ENCODE assay signal across 7 mouse cellular contexts in genomic region chr11:69323667-69324111, GRCm38 (mm10). TPM values are rescaled to one million over a fixed set of nuclear protein-coding genes. Genes with fewer than 3 reads are reported as not detected.
DNase-seq lines count a peak whose midpoint lies in the region; ATAC-seq lines count a peak whose summit lies in the region.

Gene Cntrob, minus strand, starts transcription at chr11:69323775.
Gene Trappc1, plus strand, starts transcription at chr11:69323980.

- H3K27ac ChIP-seq in embryonic facial prominence, embryonic 12.5 days = peak within 1 kb of the TSS; percentile 83
- H3K27ac ChIP-seq in limb, embryonic 11.5 days (replicated peaks; ENCODE audit: low read depth, low read length) = peak within 1 kb of the TSS; percentile 84
- H3K27ac ChIP-seq in midbrain, embryonic 14.5 days (replicated peaks; ENCODE audit: low read depth, low read length) = peak within 1 kb of the TSS; percentile 85

- no peaks in the 10 kb centered on the region for H3K9me3 ChIP-seq in embryonic facial prominence, embryonic 12.5 days
- no peaks in the 10 kb centered on the region for H3K9me3 ChIP-seq in limb, embryonic 11.5 days (ENCODE audit: control insufficient read depth, low read length)
- H3K9me3 ChIP-seq in midbrain, embryonic 14.5 days (ENCODE audit: control insufficient read depth, low read length) = no peaks in the 10 kb centered on the region

- ATAC-seq in embryonic facial prominence, embryonic 12.5 days (ENCODE audit: insufficient number of reproducible peaks, insufficient read depth, low FRiP score, low TSS enrichment) = peak; percentile 87
- ATAC-seq in limb, embryonic 11.5 days (ENCODE audit: insufficient number of reproducible peaks, low FRiP score, low TSS enrichment, low read depth) = peak; percentile 90
- peak; percentile 93 for ATAC-seq in midbrain, embryonic 14.5 days (ENCODE audit: low FRiP score, low TSS enrichment)

- H3K36me3 ChIP-seq in embryonic facial prominence, embryonic 12.5 days = peaks cover 19% of the 10 kb centered on the region
- H3K36me3 ChIP-seq in limb, embryonic 11.5 days (ENCODE audit: control insufficient read depth, insufficient read depth, low read length) = peaks cover 4% of the 10 kb centered on the region
- peaks cover 17% of the 10 kb centered on the region for H3K36me3 ChIP-seq in midbrain, embryonic 14.5 days (ENCODE audit: control insufficient read depth, insufficient read depth, low read length)

- H3K27me3 ChIP-seq in embryonic facial prominence, embryonic 12.5 days = peaks cover 21% of the 10 kb centered on the region
- peaks cover 15% of the 10 kb centered on the region for H3K27me3 ChIP-seq in limb, embryonic 11.5 days (ENCODE audit: control insufficient read depth, insufficient read depth, low read length)
- peaks cover 12% of the 10 kb centered on the region for H3K27me3 ChIP-seq in midbrain, embryonic 14.5 days (ENCODE audit: control insufficient read depth, insufficient read depth, low read length)

- H3K4me2 ChIP-seq in embryonic facial prominence, embryonic 12.5 days (replicated peaks) = peak within 1 kb of the TSS; percentile 90
- H3K4me2 ChIP-seq in limb, embryonic 11.5 days (ENCODE audit: low read depth, severe bottlenecking) = peak within 1 kb of the TSS; percentile 84
- H3K4me2 ChIP-seq in midbrain, embryonic 14.5 days (ENCODE audit: low read length) = peak within 1 kb of the TSS; percentile 81

- WGBS in embryonic facial prominence, embryonic 12.5 days = under 1% methylated on average over 30 of the region's 30 CpGs
- under 1% methylated on average over 30 of the region's 30 CpGs for WGBS in limb, embryonic 11.5 days
- 0% methylated on average over 30 of the region's 30 CpGs for WGBS in midbrain, embryonic 14.5 days

- H3K4me3 ChIP-seq in embryonic facial prominence, embryonic 12.5 days = peak within 1 kb of the TSS; percentile 55
- peak within 1 kb of the TSS; percentile 67 for H3K4me3 ChIP-seq in limb, embryonic 11.5 days (ENCODE audit: low read depth, low read length)
- H3K4me3 ChIP-seq in midbrain, embryonic 14.5 days (replicated peaks; ENCODE audit: low read depth, low read length) = peak within 1 kb of the TSS; percentile 60

- DNase-seq in adrenal gland, postnatal 25 days = peak; percentile 99
- DNase-seq in heart, adult 11 months = peak; percentile 100
- DNase-seq in kidney, adult 18-20 months = peak; percentile 96
- peak; percentile 99 for DNase-seq in limb, embryonic 11.5 days (ENCODE audit: low spot score)
- DNase-seq in midbrain, embryonic 14.5 days = peak; percentile 99
- peak; percentile 96 to 99 for DNase-seq in spleen, adult 18-20 months

- H3K4me1 ChIP-seq in embryonic facial prominence, embryonic 12.5 days = peaks cover 36% of the 10 kb centered on the region
- peaks cover 19% of the 10 kb centered on the region for H3K4me1 ChIP-seq in limb, embryonic 11.5 days (ENCODE audit: control insufficient read depth, insufficient read depth, low read length)
- H3K4me1 ChIP-seq in midbrain, embryonic 14.5 days (ENCODE audit: control insufficient read depth, insufficient read depth, low read length) = peaks cover 26% of the 10 kb centered on the region

- peak within 1 kb of the TSS; percentile 72 for H3K9ac ChIP-seq in embryonic facial prominence, embryonic 12.5 days
- peak within 1 kb of the TSS; percentile 87 for H3K9ac ChIP-seq in limb, embryonic 11.5 days (ENCODE audit: low read length)
- H3K9ac ChIP-seq in midbrain, embryonic 14.5 days (replicated peaks; ENCODE audit: low read length) = peak within 1 kb of the TSS; percentile 67

RNA-seq across cellular contexts. Expression of gene Cntrob, which starts in this region (rescaled TPM):
- total RNA-seq in adrenal gland, postnatal 25 days (2021) = 10.3 and 13.3 TPM in 2 replicates
- 31.2 and 34.1 TPM in 2 replicates for polyA plus RNA-seq in embryonic facial prominence, embryonic 12.5 days (2016; fragmentation: Nextera tagmentation; extraction: Ambion mirVana)
- polyA plus RNA-seq in limb, embryonic 11.5 days (2014; fragmentation: Nextera tagmentation; extraction: Ambion mirVana) = 23.4 and 24.5 TPM in 2 replicates
- 14.9 and 18.6 TPM in 2 replicates for polyA plus RNA-seq in midbrain, embryonic 14.5 days (2014; fragmentation: Nextera tagmentation; extraction: Ambion mirVana)

RNA-seq across cellular contexts. Expression of gene Trappc1, which starts in this region (rescaled TPM):
- 80.8 and 86.2 TPM in 2 replicates for total RNA-seq in adrenal gland, postnatal 25 days (2021)
- 164 and 173 TPM in 2 replicates for polyA plus RNA-seq in embryonic facial prominence, embryonic 12.5 days (2016; fragmentation: Nextera tagmentation; extraction: Ambion mirVana)
- polyA plus RNA-seq in limb, embryonic 11.5 days (2014; fragmentation: Nextera tagmentation; extraction: Ambion mirVana) = 149 and 161 TPM in 2 replicates
- 189 and 220 TPM in 2 replicates for polyA plus RNA-seq in midbrain, embryonic 14.5 days (2014; fragmentation: Nextera tagmentation; extraction: Ambion mirVana)

Comparison
In these comparisons a context has a peak if more than half of its experiments do, and no peak if none do; other contexts are left out.
1. Peak in every context shown above with its lines: DNase-seq, ATAC-seq, H3K4me3 ChIP-seq and H3K27ac ChIP-seq.